Mouse (Mus musculus): Measurements from ENCODE around the gene Commd1.

Gene Commd1

GRCm38 (mm10) chr11:22981984-22982757 lies at the start of gene Commd1, which contains the start of gene Gm28048:
Gene Commd1 (minus strand): TSS chr11:22982382.
Gene Gm28048 (minus strand): TSS chr11:22982090.
- peak; percentile 96 for DNase-seq (ENCODE audit: low read depth, low spot score)

DNA sequence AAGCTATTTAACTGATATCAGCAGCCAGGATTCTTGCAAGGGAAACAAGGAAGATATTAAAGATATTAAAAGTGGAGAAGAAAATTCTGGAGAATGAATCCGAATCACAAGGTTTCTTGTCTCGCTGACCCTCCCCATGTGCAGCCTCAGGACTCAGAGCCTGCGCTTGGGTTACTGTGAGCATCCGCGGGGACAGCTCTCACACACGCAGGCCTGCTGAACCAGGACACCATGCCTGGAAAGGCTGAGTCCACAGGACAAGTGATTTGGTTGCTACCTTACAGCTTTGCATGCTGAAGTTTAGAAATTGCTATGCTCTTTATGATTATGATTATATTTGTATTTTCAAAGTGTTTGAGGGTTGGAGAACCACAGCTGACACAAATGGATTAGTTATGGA lies 47.2 kb upstream of the Commd1 start:
- DNase-seq (ENCODE audit: low read depth, low spot score), result no peak

DNA sequence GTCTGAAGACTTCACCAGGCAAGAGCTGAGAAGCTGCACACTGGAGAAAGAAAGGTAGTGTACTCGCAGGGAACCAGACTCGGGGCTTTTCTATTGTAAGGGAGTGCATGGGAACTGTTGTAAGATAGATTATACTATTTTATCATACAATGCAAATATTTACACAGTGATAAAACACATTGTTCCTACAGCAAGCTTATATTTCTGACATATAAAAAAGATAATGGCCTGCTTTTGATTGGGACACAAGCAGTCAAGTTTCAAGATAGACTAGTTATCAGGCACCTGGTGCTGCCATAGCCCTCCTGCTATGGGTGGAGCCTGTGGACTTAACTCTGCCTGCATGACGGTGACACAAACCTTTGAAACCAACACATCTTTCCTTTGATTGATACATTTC lies 46.8 kb upstream of the Commd1 start:
- no peak for DNase-seq (ENCODE audit: low read depth, low spot score)

GRCm38 (mm10) chr11:23024169-23024568 lies 42.0 kb upstream of the Commd1 start:
- DNase-seq (ENCODE audit: low read depth, low spot score), result no peak

- DNase-seq (ENCODE audit: low read depth, low spot score), result peak; percentile 16
These were observed 41.0 kb upstream of the Commd1 start for GRCm38 (mm10) chr11:23023155-23023554.

DNA sequence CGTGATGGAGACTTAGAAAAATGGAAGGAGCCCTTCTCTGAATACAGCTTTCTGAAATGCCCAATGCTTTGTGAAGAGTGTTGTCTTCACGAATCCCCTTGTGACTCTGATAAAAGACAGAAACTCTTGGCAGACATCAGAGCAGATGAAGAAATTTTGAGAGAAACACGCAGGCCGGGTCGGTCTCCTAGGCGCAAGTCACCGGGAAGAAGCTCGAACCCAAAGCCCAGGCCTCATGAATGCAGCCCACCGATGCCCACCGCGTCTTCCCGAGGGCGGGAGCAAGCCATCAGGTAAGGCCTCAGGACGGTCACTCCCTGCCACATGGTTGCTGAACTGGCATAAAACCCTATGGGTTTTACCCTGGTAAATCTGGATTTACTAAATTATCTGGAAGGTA lies 38.7 kb upstream of the Commd1 start:
- DNase-seq (ENCODE audit: low read depth, low spot score), result no peak

- DNase-seq (ENCODE audit: low read depth, low spot score), result no peak
These were observed 38.1 kb upstream of the Commd1 start for GRCm38 (mm10) chr11:23020116-23020770.

DNA sequence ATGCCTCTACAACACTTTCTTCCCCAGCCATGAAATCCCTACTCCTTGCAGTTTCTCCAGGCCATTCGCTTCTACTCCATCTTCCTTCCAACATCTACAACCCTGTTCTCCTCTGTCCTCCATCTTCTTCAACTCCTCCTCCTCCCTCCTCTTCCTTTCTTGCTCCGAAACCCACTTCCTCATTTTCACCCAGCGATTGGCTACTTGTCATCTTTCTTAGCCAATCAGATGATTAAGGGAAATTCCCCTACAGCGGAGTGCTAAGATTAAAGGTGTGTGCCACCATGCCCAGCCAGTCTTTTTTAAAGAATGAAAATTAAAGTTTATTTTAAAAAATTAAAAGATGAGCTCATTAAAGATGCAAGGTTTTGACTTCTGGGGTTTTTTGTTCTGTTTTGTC lies 35.8 kb upstream of the Commd1 start:
- DNase-seq (ENCODE audit: low read depth, low spot score), result no peak

- no peak for DNase-seq (ENCODE audit: low read depth, low spot score)
These were observed 32.8 kb upstream of the Commd1 start for GRCm38 (mm10) chr11:23014996-23015395.

DNA sequence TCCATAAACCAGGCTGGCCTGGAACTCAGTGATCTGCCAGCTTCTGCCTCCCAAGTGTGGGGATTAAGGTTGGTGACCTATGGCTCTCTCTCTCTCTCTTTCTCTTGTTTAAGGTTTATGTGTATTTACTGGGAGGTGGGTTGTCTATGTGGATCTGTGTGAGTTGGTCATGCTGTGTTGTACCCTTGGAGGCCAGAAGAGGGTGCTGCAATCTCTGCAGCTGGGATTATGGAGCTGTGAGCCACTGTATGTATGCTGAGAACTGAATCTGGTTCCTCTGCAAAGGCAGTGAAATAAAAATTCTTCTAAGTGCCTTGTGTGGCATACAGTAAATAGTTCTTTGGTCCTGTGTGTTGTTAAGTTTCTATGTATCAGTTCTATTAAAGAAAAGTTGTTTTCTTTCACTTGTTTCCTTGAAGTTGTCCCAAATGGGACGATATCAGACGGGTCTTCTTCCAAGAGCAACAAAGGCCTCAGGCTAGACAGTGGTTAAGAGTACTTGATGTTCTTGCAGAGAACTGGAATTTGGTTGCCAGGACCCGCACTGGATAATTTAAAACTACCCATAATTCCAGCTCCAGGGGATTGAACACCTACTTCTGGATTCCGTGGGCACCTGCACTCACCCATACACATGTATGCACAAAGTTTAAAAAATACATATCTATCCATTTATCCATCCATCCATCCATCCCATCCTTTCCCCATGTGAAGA lies 31.6 kb upstream of the Commd1 start:
- DNase-seq (ENCODE audit: low read depth, low spot score), result peak; percentile 51

GRCm38 (mm10) chr11:23013096-23013495 lies 30.9 kb upstream of the Commd1 start:
- DNase-seq (ENCODE audit: low read depth, low spot score), result no peak

DNA sequence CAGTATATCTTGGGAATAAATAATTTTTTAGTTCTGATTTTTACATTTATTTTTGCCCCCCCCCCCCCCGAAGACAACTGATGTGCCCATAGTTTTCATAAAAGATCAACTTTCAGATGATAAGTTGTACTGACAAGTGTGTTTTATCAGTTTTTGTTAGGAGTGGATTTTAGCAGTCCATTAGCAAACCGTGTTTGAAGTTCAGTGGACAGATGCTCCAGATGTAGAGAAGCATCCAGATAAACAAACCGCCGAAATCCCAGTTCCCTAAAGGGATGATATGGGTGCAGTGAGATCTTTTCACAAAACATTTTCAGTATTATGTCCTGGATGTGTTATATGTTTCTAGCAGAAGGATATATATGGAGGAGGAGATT lies 26.6 kb upstream of the Commd1 start:
- DNase-seq (ENCODE audit: low read depth, low spot score), result no peak

- peak; percentile 93 for DNase-seq (ENCODE audit: low read depth, low spot score)
These were observed 26.1 kb upstream of the Commd1 start for GRCm38 (mm10) chr11:23008181-23008823.

- peak; percentile 93 for DNase-seq (ENCODE audit: low read depth, low spot score)
These were observed 25.4 kb upstream of the Commd1 start, which contains the start of gene Fam161a for GRCm38 (mm10) chr11:23007481-23008180. Gene Fam161a (plus strand): TSS chr11:23007531.

DNA sequence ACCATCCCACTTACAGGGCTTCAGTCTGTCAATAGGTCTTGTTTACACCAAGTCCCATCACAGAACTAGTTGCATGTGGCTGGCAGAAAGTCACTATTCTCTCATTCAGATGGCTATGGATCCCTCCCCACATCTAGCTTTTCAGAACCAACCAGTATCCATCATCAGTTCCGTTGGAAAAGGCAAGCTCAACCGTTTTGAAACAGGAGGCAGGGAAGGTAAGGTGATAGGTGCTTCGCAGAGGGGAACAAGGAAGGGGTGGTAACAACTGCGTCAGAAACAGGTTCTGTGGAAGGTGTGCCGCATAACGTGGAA lies 24.9 kb upstream of the Commd1 start:
- no peak for DNase-seq (ENCODE audit: low read depth, low spot score)

GRCm38 (mm10) chr11:23005276-23005675 lies 23.1 kb upstream of the Commd1 start:
- no peak for DNase-seq (ENCODE audit: low read depth, low spot score)

DNA sequence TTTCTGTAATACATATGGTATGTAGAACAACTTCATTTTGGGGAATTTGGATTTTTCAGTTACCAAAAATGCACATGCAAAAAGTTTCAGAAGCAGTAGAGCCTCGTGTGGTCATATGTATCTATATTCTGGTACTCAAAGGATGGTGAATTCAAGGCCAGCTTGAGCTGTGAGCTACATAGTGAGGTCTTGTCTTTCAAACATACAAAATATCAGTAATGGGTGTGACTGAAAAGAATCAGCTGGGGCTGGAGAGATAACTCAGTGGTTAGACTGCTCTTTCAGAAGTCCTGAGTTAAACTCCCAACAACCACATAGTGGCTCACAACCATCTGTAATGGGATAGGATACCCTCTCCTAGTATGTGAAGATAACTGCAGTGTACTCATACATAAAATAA lies 16.1 kb upstream of the Commd1 start:
- DNase-seq (ENCODE audit: low read depth, low spot score), result no peak

- no peak for DNase-seq (ENCODE audit: low read depth, low spot score)
These were observed 13.3 kb upstream of the Commd1 start for GRCm38 (mm10) chr11:22995461-22995860.

DNA sequence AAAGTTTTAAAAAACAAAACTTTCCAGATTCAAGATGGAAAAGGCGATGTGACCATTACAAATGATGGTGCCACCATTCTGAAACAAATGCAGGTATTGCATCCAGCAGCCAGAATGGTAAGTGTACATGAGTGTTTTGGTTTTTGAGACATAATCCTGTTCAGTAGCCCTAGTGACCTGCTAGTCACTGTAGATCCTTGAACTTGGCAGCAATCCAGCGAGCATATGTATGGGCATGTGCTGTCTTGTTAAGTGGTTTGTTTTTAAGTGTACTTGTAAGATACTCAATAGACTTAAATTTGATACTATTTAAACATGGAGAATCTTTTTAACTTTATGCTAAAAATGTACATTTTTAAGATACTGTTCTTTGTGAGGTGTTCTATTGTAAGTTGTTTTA lies 12.1 kb upstream of the Commd1 start:
- no peak for DNase-seq (ENCODE audit: low read depth, low spot score)

DNA sequence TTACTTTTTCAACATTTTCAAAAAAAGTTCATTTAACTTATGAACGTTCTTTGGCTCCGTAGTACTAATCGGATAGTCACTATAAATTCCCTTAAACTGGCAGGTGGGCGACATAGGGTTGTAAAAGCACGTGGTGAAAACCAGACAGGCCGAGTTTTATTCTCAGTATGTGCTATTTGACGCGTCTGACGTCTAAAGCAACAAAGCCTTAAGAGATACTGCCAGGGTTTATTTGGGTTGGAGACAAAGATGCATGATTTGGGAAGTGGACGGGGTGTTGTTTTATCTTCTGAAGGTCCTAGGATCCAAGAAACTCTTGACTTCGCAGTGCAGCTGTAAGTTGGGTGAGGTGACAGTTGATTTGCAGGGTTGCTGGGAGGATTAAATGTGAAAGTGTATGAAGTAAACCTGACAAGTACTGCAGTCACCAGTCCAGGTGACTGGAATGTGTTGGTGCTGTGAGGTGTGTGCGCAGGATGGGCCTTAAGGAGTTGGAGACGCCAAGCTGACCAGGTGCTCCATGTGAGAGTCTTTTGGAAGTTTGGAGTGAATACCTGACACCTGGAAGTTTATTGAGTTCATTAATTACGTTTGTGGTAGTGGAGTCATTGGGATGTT lies 9.1 kb upstream of the Commd1 start:
- DNase-seq (ENCODE audit: low read depth, low spot score), result no peak
